Mouse (Mus musculus) embryo, embryonic 11.5 days (tissue): Measurements from ENCODE around the gene Gm17026.
"Not testable (repeated sequence)": the region's sequence is repeated elsewhere in the genome, so short reads cannot be mapped to it uniquely, and the experiment has no call there.

Experiments
- DNase-seq: peaks from one replicate; pipeline ENCODE4 v3.0.0-alpha.2; 2012; ENCODE audit warnings: low read depth, low spot score

Gm17026 gene

GRCm38 (mm10) chr14:42259948-42260347 lies at the start of gene Gm17026:
Gene Gm17026 (minus strand): TSS chr14:42260048.
- DNase-seq: not testable (repeated sequence)

- not testable (repeated sequence) for DNase-seq
Measured at GRCm38 (mm10) chr14:42297258-42297657, 37.4 kb upstream of the Gm17026 start, which contains the start of gene Gm9611. Gene Gm9611 (minus strand): TSS chr14:42297358.

- DNase-seq: not testable (repeated sequence)
Measured at GRCm38 (mm10) chr14:42216766-42217537, 42.9 kb downstream of the Gm17026 start.
